Mouse (Mus musculus): ENCODE measurements around the gene Eif4e. TPM values are rescaled to one million over a fixed set of nuclear protein-coding genes. Genes with fewer than 3 reads are reported as not detected.

Eif4e gene
- polyA plus RNA-seq, 1 experiment from 2014 or later, result 226 TPM

GRCm38 (mm10) chr3:138517881-138518280, 8.1 kb upstream of the Eif4e start:
- H3K4me1 ChIP-seq, result no peaks in the 10 kb centered on the region
- no peak overlapping the region for H3K4me3 ChIP-seq
- WGBS, result 45% methylated on average over 3 of the region's 3 CpGs
- H3K9ac ChIP-seq, result no peak overlapping the region
- no peak for ATAC-seq (ENCODE audit: extremely low read depth, insufficient number of reproducible peaks, low FRiP score, low TSS enrichment)
- no peaks in the 10 kb centered on the region for H3K36me3 ChIP-seq
- H3K4me2 ChIP-seq, result no peak overlapping the region
- no peaks in the 10 kb centered on the region for H3K27me3 ChIP-seq (replicated peaks)
- no peaks in the 10 kb centered on the region for H3K9me3 ChIP-seq
- no peak overlapping the region for H3K27ac ChIP-seq (replicated peaks)

DNA sequence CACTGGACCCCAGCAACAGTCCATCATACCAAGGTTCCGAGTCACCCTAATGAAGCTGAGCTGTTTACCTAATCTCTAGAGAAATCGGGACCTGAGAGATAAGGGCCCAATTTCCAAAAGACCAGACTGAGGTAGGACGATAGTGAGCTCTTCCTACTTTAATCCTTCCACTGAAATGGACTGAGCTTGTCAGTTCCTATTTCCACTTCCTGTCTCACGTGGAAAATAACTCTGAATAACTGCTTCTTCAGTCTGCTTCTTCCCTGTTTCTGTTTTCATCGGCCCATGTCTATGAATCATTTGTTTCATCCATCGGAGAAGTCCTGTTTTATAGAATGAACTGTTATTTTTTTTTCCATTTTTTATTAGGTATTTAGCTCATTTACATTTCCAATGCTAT, 6.8 kb upstream of the Eif4e start:
- no peak overlapping the region for H3K4me3 ChIP-seq
- no peaks in the 10 kb centered on the region for H3K36me3 ChIP-seq
- 67% methylated on average over 6 of the region's 6 CpGs for WGBS
- H3K9ac ChIP-seq, result no peak overlapping the region
- no peaks in the 10 kb centered on the region for H3K4me1 ChIP-seq
- no peaks in the 10 kb centered on the region for H3K9me3 ChIP-seq
- no peak overlapping the region for H3K4me2 ChIP-seq
- no peak for ATAC-seq (ENCODE audit: extremely low read depth, insufficient number of reproducible peaks, low FRiP score, low TSS enrichment)
- no peaks in the 10 kb centered on the region for H3K27me3 ChIP-seq (replicated peaks)
- H3K27ac ChIP-seq (replicated peaks), result no peak overlapping the region

DNA sequence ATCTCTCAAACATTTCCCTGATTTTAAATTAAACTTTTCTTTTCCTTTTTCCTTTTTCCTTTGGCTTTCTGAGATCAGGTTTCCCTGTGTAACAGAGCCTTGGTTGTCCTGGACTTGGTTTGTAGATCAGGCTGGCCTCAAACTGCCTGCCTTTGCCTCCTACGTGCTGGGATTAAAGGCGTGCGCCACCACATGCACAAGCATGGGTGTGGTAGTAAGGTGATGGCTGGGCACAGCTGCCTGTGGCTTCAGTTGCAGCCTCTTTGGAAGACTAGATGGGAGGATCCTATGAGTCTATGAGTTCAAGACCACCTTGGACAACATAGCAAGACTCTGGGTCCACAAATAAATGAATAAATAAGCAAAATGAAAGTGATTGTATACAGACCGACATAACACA, 2.0 kb upstream of the Eif4e start:
- no peaks in the 10 kb centered on the region for H3K27me3 ChIP-seq (replicated peaks)
- H3K36me3 ChIP-seq, result no peaks in the 10 kb centered on the region
- H3K9me3 ChIP-seq, result no peaks in the 10 kb centered on the region
- no peak for ATAC-seq (ENCODE audit: extremely low read depth, insufficient number of reproducible peaks, low FRiP score, low TSS enrichment)
- H3K9ac ChIP-seq, result no peak overlapping the region
- no peak overlapping the region for H3K27ac ChIP-seq (replicated peaks)
- peaks cover 17% of the 10 kb centered on the region for H3K4me1 ChIP-seq
- no peak overlapping the region for H3K4me2 ChIP-seq
- 89% methylated on average over 4 of the region's 4 CpGs for WGBS
- no peak overlapping the region for H3K4me3 ChIP-seq

GRCm38 (mm10) chr3:138525494-138525893, 485 bp upstream of the Eif4e start:
- H3K4me1 ChIP-seq, result peaks cover 30% of the 10 kb centered on the region
- H3K9me3 ChIP-seq, result no peaks in the 10 kb centered on the region
- peak overlapping the region; percentile 84; the same call in 1 of the 2 replicates for H3K4me3 ChIP-seq
- no peaks in the 10 kb centered on the region for H3K27me3 ChIP-seq (replicated peaks)
- H3K4me2 ChIP-seq, result peak overlapping the region; percentile 87
- peak overlapping the region; percentile 89; the same call in 1 of the 2 replicates for H3K9ac ChIP-seq
- WGBS, result 59% methylated on average over 8 of the region's 8 CpGs
- ATAC-seq (ENCODE audit: extremely low read depth, insufficient number of reproducible peaks, low FRiP score, low TSS enrichment), result no peak
- no peak overlapping the region for H3K27ac ChIP-seq (replicated peaks)
- no peaks in the 10 kb centered on the region for H3K36me3 ChIP-seq

DNA sequence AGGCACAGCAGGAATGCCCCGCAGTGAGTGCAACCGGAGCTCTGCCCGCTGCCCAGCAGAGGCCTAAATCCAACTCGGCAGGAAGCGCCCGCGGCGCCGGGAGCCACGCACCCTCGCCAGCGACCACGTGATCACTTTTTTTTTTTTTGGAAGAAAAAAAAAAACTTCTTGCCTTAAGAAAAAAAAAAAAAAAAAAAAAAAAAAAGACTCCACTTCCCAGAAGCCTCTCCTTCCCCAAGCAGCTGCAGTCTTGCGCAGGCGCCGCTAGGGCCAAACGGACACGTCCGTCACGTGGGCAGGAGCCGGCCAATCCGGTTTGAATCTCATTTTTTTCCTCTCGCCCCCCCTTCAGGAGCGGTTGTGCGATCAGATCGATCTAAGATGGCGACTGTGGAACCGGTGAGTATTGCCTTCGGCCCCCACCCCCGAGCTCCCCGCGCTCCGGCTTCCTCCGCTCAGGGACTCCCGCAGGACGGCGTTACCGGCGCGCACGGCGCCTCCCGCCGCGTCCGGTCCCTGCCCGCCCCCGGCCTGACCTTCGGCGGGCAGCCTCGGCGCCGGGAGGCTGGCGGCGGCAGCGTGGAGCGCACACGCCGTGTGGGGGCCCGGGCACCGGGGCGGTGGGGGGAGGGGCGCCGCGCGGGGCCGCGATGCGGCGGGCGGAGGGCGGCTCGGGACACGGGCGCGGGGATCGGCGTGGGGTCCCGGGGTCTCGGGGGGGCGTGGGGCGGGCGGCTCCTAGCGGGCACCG, 1.1 kb downstream of the Eif4e start:
- peak overlapping the region; percentile 91 for H3K4me2 ChIP-seq
- WGBS, result 1% methylated on average over 69 of the region's 85 CpGs
- no peaks in the 10 kb centered on the region for H3K36me3 ChIP-seq
- H3K27me3 ChIP-seq (replicated peaks), result no peaks in the 10 kb centered on the region
- ATAC-seq (ENCODE audit: extremely low read depth, insufficient number of reproducible peaks, low FRiP score, low TSS enrichment), result peak; percentile 92
- peak overlapping the region; percentile 84 for H3K4me3 ChIP-seq
- peak overlapping the region; percentile 99 for H3K9ac ChIP-seq
- no peaks in the 10 kb centered on the region for H3K9me3 ChIP-seq
- H3K4me1 ChIP-seq, result peaks cover 44% of the 10 kb centered on the region
- H3K27ac ChIP-seq (replicated peaks), result peak overlapping the region; percentile 95

DNA sequence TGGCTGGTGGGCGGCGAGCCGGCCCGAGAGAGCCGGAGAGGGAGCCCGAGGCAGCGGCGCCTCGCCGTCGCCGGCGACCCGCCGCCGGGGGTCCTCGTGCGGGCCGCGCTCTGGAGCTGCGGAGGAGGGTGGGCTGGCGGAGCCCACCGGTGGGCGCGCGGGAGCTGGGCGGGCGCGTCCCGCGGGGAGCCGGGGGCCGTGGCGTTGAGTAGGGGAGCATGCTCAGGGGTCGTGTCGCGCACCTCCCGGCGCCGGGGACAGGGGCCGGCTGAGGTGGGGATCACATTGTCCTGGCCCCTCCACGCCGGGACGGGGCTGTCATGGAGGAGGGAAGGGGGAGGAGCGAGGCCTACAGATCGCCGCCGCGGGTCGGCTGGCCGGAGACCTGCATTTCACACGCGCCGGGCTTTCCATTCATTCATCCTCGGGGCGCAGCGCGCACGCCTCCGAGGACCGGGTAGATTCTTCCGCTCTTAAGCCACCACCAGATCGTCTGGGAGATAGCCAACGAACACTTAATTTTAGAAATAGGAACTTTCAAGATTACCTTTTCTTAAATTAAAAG, 1.8 kb downstream of the Eif4e start:
- peak; percentile 53 for ATAC-seq (ENCODE audit: extremely low read depth, insufficient number of reproducible peaks, low FRiP score, low TSS enrichment)
- H3K27ac ChIP-seq (replicated peaks), result peak overlapping the region; percentile 95
- under 1% methylated on average over 45 of the region's 64 CpGs for WGBS
- H3K27me3 ChIP-seq (replicated peaks), result no peaks in the 10 kb centered on the region
- no peaks in the 10 kb centered on the region for H3K9me3 ChIP-seq
- H3K9ac ChIP-seq, result peak overlapping the region; percentile 99
- H3K4me3 ChIP-seq, result peak overlapping the region; percentile 84
- peaks cover 47% of the 10 kb centered on the region for H3K4me1 ChIP-seq
- peak overlapping the region; percentile 91 for H3K4me2 ChIP-seq
- no peaks in the 10 kb centered on the region for H3K36me3 ChIP-seq

DNA sequence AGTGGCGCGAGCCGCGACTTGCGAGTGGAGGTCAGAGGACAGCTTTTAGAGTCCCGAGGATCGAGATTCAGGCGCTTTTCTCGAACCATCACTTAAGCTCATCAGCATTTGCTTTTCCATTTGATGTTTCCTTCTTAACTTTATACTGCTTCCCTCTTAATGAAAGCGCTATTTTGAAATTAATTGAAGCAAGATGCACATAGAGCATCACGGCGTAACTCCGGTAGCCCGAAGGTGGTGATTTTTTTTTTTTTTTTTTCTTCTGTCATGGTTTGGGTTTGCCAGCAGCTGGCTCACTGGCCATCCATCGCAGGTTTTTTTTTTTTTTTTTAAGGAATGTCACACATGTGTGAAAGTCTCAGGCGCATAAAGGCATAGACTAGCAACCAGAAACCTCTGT, 2.3 kb downstream of the Eif4e start:
- Histone ChIP-seq H3K9ac (peak overlapping the region; percentile 99), H3K9me3 (no peaks in the 10 kb centered on the region), H3K4me2 (peak overlapping the region; percentile 91), H3K4me3 (peak overlapping the region; percentile 84), H3K36me3 (no peaks in the 10 kb centered on the region), H3K4me1 (peaks cover 48% of the 10 kb centered on the region), H3K27ac (replicated peaks) (no peak overlapping the region), H3K27me3 (replicated peaks) (no peaks in the 10 kb centered on the region)
- 2% methylated on average over 16 of the region's 16 CpGs for WGBS
- no peak for ATAC-seq (ENCODE audit: extremely low read depth, insufficient number of reproducible peaks, low FRiP score, low TSS enrichment)

DNA sequence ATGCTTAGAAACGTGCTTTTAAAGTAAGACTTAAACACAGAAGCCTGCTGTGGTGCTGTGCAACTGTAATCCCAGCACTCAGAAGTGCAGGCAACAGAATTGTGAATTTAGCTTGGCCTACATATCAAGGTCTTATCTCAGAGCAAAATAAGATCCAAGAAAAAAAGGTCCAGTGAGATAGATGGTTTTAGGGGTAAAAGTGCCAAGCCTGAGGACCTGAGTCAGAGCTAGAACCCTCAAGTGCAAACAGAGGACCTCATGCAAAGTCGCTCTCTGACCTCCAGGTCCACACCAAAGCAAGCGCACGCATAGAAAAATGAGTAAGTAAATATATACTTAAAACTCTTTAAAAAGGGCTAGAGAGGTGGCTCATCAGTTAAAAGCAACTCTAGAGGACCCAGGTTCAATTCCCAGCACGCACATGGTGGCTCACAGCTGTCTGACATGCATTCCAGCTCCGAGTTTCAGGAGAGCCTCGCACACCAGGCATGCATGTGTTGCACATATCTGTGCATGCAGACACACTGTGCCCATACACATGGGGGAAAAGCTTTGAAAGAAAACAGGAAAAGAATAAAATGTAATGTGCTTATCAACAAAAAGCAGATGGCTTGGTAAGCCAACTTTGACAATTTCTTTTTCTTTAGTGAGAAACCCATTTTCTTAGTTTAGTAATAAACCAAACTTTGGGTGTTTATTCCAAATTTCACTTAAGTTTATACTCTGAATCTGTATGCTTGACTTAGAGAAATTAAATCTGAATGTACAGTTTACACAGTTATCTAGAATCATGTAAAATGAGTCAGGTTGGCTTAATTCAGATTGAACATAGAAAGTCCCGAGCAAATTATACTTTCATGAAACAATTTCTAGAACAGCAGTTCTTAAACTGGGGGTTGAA, 4.8 kb downstream of the Eif4e start:
- Histone ChIP-seq H3K36me3 (peaks cover 4% of the 10 kb centered on the region; the same call in 1 of the 2 replicates), H3K27ac (replicated peaks) (no peak overlapping the region), H3K4me2 (no peak overlapping the region), H3K4me1 (peaks cover 44% of the 10 kb centered on the region), H3K4me3 (no peak overlapping the region), H3K9ac (peak overlapping the region; percentile 28; the same call in 1 of the 2 replicates), H3K9me3 (no peaks in the 10 kb centered on the region), H3K27me3 (replicated peaks) (no peaks in the 10 kb centered on the region)
- WGBS, result 72% methylated on average over 8 of the region's 8 CpGs
- no peak for ATAC-seq (ENCODE audit: extremely low read depth, insufficient number of reproducible peaks, low FRiP score, low TSS enrichment)

- Histone ChIP-seq H3K9ac (no peak overlapping the region), H3K4me3 (no peak overlapping the region), H3K27ac (replicated peaks) (no peak overlapping the region), H3K36me3 (peaks cover 9% of the 10 kb centered on the region; the same call in 1 of the 2 replicates), H3K4me1 (peaks cover 45% of the 10 kb centered on the region), H3K9me3 (no peaks in the 10 kb centered on the region), H3K4me2 (no peak overlapping the region), H3K27me3 (replicated peaks) (no peaks in the 10 kb centered on the region)
- 56% methylated on average over 12 of the region's 12 CpGs for WGBS
- no peak for ATAC-seq (ENCODE audit: extremely low read depth, insufficient number of reproducible peaks, low FRiP score, low TSS enrichment)
Observed at GRCm38 (mm10) chr3:138531479-138532181, 5.7 kb downstream of the Eif4e start.

GRCm38 (mm10) chr3:138532764-138533163, 6.8 kb downstream of the Eif4e start:
- H3K4me1 ChIP-seq, result peaks cover 52% of the 10 kb centered on the region
- no peak overlapping the region for H3K4me3 ChIP-seq
- no peak overlapping the region for H3K27ac ChIP-seq (replicated peaks)
- no peak overlapping the region for H3K4me2 ChIP-seq
- no peak overlapping the region for H3K9ac ChIP-seq
- ATAC-seq (ENCODE audit: extremely low read depth, insufficient number of reproducible peaks, low FRiP score, low TSS enrichment), result no peak
- H3K9me3 ChIP-seq, result no peaks in the 10 kb centered on the region
- peaks cover 9% of the 10 kb centered on the region; the same call in 1 of the 2 replicates for H3K36me3 ChIP-seq
- no peaks in the 10 kb centered on the region for H3K27me3 ChIP-seq (replicated peaks)
- 67% methylated on average over 2 of the region's 2 CpGs for WGBS

GRCm38 (mm10) chr3:138536031-138536430, 10.1 kb downstream of the Eif4e start:
- H3K9me3 ChIP-seq, result no peaks in the 10 kb centered on the region
- H3K27ac ChIP-seq (replicated peaks), result no peak overlapping the region
- peaks cover 48% of the 10 kb centered on the region for H3K4me1 ChIP-seq
- WGBS, result 90% methylated on average over 2 of the region's 2 CpGs
- no peak overlapping the region for H3K4me2 ChIP-seq
- H3K4me3 ChIP-seq, result no peak overlapping the region
- ATAC-seq (ENCODE audit: extremely low read depth, insufficient number of reproducible peaks, low FRiP score, low TSS enrichment), result no peak
- peaks cover 11% of the 10 kb centered on the region; the same call in 1 of the 2 replicates for H3K36me3 ChIP-seq
- no peaks in the 10 kb centered on the region for H3K27me3 ChIP-seq (replicated peaks)
- H3K9ac ChIP-seq, result no peak overlapping the region
